Mouse (Mus musculus): ENCODE data around the gene Sun1. TPM values are rescaled to one million over a fixed set of nuclear protein-coding genes. Genes with fewer than 3 reads are reported as not detected.

The Sun1 gene
- polyA plus RNA-seq, 1 experiment from 2014 or later = 42.4 TPM

- H3K4me3 ChIP-seq = no peak overlapping the region
- H3K27me3 ChIP-seq (replicated peaks) = no peaks in the 10 kb centered on the region
- ATAC-seq (ENCODE audit: insufficient number of reproducible peaks, low FRiP score) = no peak
- H3K4me1 ChIP-seq (replicated peaks) = 0 out of 2 replicates have a peak, but pooled peaks cover 18% of the 10 kb centered on the region
- H3K9ac ChIP-seq = no peak overlapping the region; the same call in 1 of the 2 replicates
- 86% methylated on average over 10 of the region's 10 CpGs for WGBS
- H3K4me2 ChIP-seq = no peak overlapping the region
- no peak overlapping the region for H3K27ac ChIP-seq (ENCODE audit: poor library complexity, severe bottlenecking)
- H3K9me3 ChIP-seq (replicated peaks) = no peaks in the 10 kb centered on the region
- peaks cover 25% of the 10 kb centered on the region for H3K36me3 ChIP-seq
Observed at GRCm38 (mm10) chr5:139208871-139209684, 8.6 kb downstream of the Sun1 start.

GRCm38 (mm10) chr5:139209685-139210026 lies 9.2 kb downstream of the Sun1 start:
- 94% methylated on average over 7 of the region's 7 CpGs for WGBS

GRCm38 (mm10) chr5:139211737-139212385 lies 11.4 kb downstream of the Sun1 start:
- Histone ChIP-seq H3K27ac (ENCODE audit: poor library complexity, severe bottlenecking) (no peak overlapping the region), H3K27me3 (replicated peaks) (no peaks in the 10 kb centered on the region), H3K4me3 (no peak overlapping the region), H3K36me3 (peaks cover 45% of the 10 kb centered on the region), H3K4me1 (replicated peaks) (0 out of 2 replicates have a peak, but pooled peaks cover 10% of the 10 kb centered on the region), H3K9me3 (replicated peaks) (no peaks in the 10 kb centered on the region), H3K4me2 (no peak overlapping the region), H3K9ac (no peak overlapping the region)
- 88% methylated on average over 11 of the region's 11 CpGs for WGBS
- no peak for ATAC-seq (ENCODE audit: insufficient number of reproducible peaks, low FRiP score)

More at GRCm38 (mm10) chr5:139209685-139210026, 9.2 kb downstream of the Sun1 start:
- H3K4me1 ChIP-seq (replicated peaks) = 0 out of 2 replicates have a peak, but pooled peaks cover 18% of the 10 kb centered on the region
- peaks cover 25% of the 10 kb centered on the region for H3K36me3 ChIP-seq
- no peaks in the 10 kb centered on the region for H3K9me3 ChIP-seq (replicated peaks)
- H3K4me3 ChIP-seq = no peak overlapping the region
- H3K4me2 ChIP-seq = no peak overlapping the region
- H3K27ac ChIP-seq (ENCODE audit: poor library complexity, severe bottlenecking) = no peak overlapping the region
- H3K9ac ChIP-seq = no peak overlapping the region
- H3K27me3 ChIP-seq (replicated peaks) = no peaks in the 10 kb centered on the region
- no peak for ATAC-seq (ENCODE audit: insufficient number of reproducible peaks, low FRiP score)

- Histone ChIP-seq H3K9me3 (replicated peaks) (no peaks in the 10 kb centered on the region), H3K36me3 (peaks cover 41% of the 10 kb centered on the region), H3K9ac (no peak overlapping the region), H3K27me3 (replicated peaks) (no peaks in the 10 kb centered on the region), H3K4me1 (replicated peaks) (0 out of 2 replicates have a peak, but pooled peaks cover 10% of the 10 kb centered on the region), H3K4me3 (no peak overlapping the region), H3K27ac (ENCODE audit: poor library complexity, severe bottlenecking) (no peak overlapping the region), H3K4me2 (no peak overlapping the region)
- no peak for ATAC-seq (ENCODE audit: insufficient number of reproducible peaks, low FRiP score)
Observed at GRCm38 (mm10) chr5:139214298-139214697, 13.9 kb downstream of the Sun1 start.

- H3K9ac ChIP-seq = no peak overlapping the region
- no peaks in the 10 kb centered on the region for H3K27me3 ChIP-seq (replicated peaks)
- H3K4me3 ChIP-seq = no peak overlapping the region
- no peak overlapping the region for H3K4me2 ChIP-seq
- H3K27ac ChIP-seq (ENCODE audit: poor library complexity, severe bottlenecking) = no peak overlapping the region
- peaks cover 10% of the 10 kb centered on the region; the same call in 1 of the 2 replicates for H3K4me1 ChIP-seq (replicated peaks)
- peaks cover 38% of the 10 kb centered on the region for H3K36me3 ChIP-seq
- 94% methylated on average over 5 of the region's 5 CpGs for WGBS
- no peaks in the 10 kb centered on the region for H3K9me3 ChIP-seq (replicated peaks)
- peak; percentile 29; the same call in 1 of the 2 replicates for ATAC-seq (ENCODE audit: insufficient number of reproducible peaks, low FRiP score)
Observed at GRCm38 (mm10) chr5:139215184-139215583, 14.7 kb downstream of the Sun1 start.

GRCm38 (mm10) chr5:139216121-139216520 lies 15.7 kb downstream of the Sun1 start:
- Histone ChIP-seq H3K36me3 (peaks cover 34% of the 10 kb centered on the region), H3K9ac (no peak overlapping the region), H3K4me3 (no peak overlapping the region), H3K4me1 (replicated peaks) (peaks cover 10% of the 10 kb centered on the region; the same call in 1 of the 2 replicates), H3K9me3 (replicated peaks) (no peaks in the 10 kb centered on the region), H3K27ac (ENCODE audit: poor library complexity, severe bottlenecking) (no peak overlapping the region), H3K27me3 (replicated peaks) (no peaks in the 10 kb centered on the region), H3K4me2 (no peak overlapping the region)
- WGBS = 77% methylated on average over 2 of the region's 2 CpGs
- ATAC-seq (ENCODE audit: insufficient number of reproducible peaks, low FRiP score) = no peak

GRCm38 (mm10) chr5:139216774-139217173 lies 16.3 kb downstream of the Sun1 start:
- Histone ChIP-seq H3K36me3 (peaks cover 41% of the 10 kb centered on the region), H3K4me1 (replicated peaks) (peaks cover 9% of the 10 kb centered on the region; the same call in 1 of the 2 replicates), H3K4me3 (no peak overlapping the region), H3K9me3 (replicated peaks) (no peaks in the 10 kb centered on the region), H3K27ac (ENCODE audit: poor library complexity, severe bottlenecking) (no peak overlapping the region), H3K4me2 (no peak overlapping the region), H3K27me3 (replicated peaks) (no peaks in the 10 kb centered on the region), H3K9ac (no peak overlapping the region)
- no peak for ATAC-seq (ENCODE audit: insufficient number of reproducible peaks, low FRiP score)
- WGBS = 82% methylated on average over 3 of the region's 3 CpGs

GRCm38 (mm10) chr5:139220006-139220515 lies 19.6 kb downstream of the Sun1 start:
- Histone ChIP-seq H3K9me3 (replicated peaks) (no peaks in the 10 kb centered on the region), H3K27ac (ENCODE audit: poor library complexity, severe bottlenecking) (no peak overlapping the region), H3K4me1 (replicated peaks) (peaks cover 7% of the 10 kb centered on the region; the same call in 1 of the 2 replicates), H3K4me3 (no peak overlapping the region), H3K36me3 (peaks cover 62% of the 10 kb centered on the region), H3K9ac (no peak overlapping the region), H3K4me2 (no peak overlapping the region), H3K27me3 (replicated peaks) (no peaks in the 10 kb centered on the region)
- ATAC-seq (ENCODE audit: insufficient number of reproducible peaks, low FRiP score) = no peak
- WGBS = 83% methylated on average over 4 of the region's 4 CpGs

- H3K4me1 ChIP-seq (replicated peaks) = peaks cover 7% of the 10 kb centered on the region; the same call in 1 of the 2 replicates
- H3K27ac ChIP-seq (ENCODE audit: poor library complexity, severe bottlenecking) = no peak overlapping the region
- 80% methylated on average over 4 of the region's 4 CpGs for WGBS
- peaks cover 62% of the 10 kb centered on the region for H3K36me3 ChIP-seq
- no peaks in the 10 kb centered on the region for H3K9me3 ChIP-seq (replicated peaks)
- no peak overlapping the region for H3K4me3 ChIP-seq
- H3K9ac ChIP-seq = no peak overlapping the region
- no peaks in the 10 kb centered on the region for H3K27me3 ChIP-seq (replicated peaks)
- no peak for ATAC-seq (ENCODE audit: insufficient number of reproducible peaks, low FRiP score)
- no peak overlapping the region for H3K4me2 ChIP-seq
Observed at GRCm38 (mm10) chr5:139220610-139221009, 20.2 kb downstream of the Sun1 start.

- H3K9me3 ChIP-seq (replicated peaks) = no peaks in the 10 kb centered on the region
- H3K9ac ChIP-seq = no peak overlapping the region
- no peak overlapping the region for H3K4me3 ChIP-seq
- no peak for ATAC-seq (ENCODE audit: insufficient number of reproducible peaks, low FRiP score)
- H3K27me3 ChIP-seq (replicated peaks) = no peaks in the 10 kb centered on the region
- 93% methylated on average over 10 of the region's 10 CpGs for WGBS
- peaks cover 72% of the 10 kb centered on the region for H3K36me3 ChIP-seq
- no peak overlapping the region for H3K27ac ChIP-seq (ENCODE audit: poor library complexity, severe bottlenecking)
- peaks cover 7% of the 10 kb centered on the region; the same call in 1 of the 2 replicates for H3K4me1 ChIP-seq (replicated peaks)
- no peak overlapping the region for H3K4me2 ChIP-seq
Observed at GRCm38 (mm10) chr5:139223331-139223730, 22.9 kb downstream of the Sun1 start.

GRCm38 (mm10) chr5:139227236-139227635 lies 26.8 kb downstream of the Sun1 start:
- Histone ChIP-seq H3K36me3 (peaks cover 81% of the 10 kb centered on the region), H3K4me2 (no peak overlapping the region), H3K4me1 (replicated peaks) (no peaks in the 10 kb centered on the region), H3K4me3 (no peak overlapping the region), H3K27ac (ENCODE audit: poor library complexity, severe bottlenecking) (no peak overlapping the region), H3K9ac (no peak overlapping the region), H3K9me3 (replicated peaks) (no peaks in the 10 kb centered on the region), H3K27me3 (replicated peaks) (no peaks in the 10 kb centered on the region)
- no peak for ATAC-seq (ENCODE audit: insufficient number of reproducible peaks, low FRiP score)
- 97% methylated on average over 4 of the region's 4 CpGs for WGBS
